Mouse (Mus musculus) kidney, embryonic 15.5 days (tissue): Measurements from ENCODE around the gene Tcf7. TPM values are rescaled to one million over a fixed set of nuclear protein-coding genes. Genes with fewer than 3 reads are reported as not detected.
A peak's percentile ranks its signal among the peaks of the same experiment; 100 is the strongest.

ENCODE experiments used
- ATAC-seq: fragments of 200-750 bp; cut with Nextera tagmentation; replicated peaks from 2 replicates; pipeline ENCODE4 v1.8.0; 2017; ENCODE audit warnings: moderate TSS enrichment; ENCODE audit not compliant: low FRiP score
- H3K27ac ChIP-seq: fragments of 300-500 bp; sonication (generic); 2 replicates; pipeline ENCODE4 v1.5.1; 2015; ENCODE audit warnings: mild to moderate bottlenecking, inconsistent platforms
- H3K27me3 ChIP-seq: fragments of 300-500 bp; sonication (generic); 2 replicates; pipeline ENCODE4 v1.6.1; 2015; ENCODE audit warnings: inconsistent platforms
- H3K36me3 ChIP-seq: fragments of 300-500 bp; sonication (generic); 2 replicates; pipeline ENCODE4 v1.6.1; 2015; ENCODE audit warnings: inconsistent platforms
- H3K4me1 ChIP-seq: fragments of 300-500 bp; sonication (generic); 2 replicates; pipeline ENCODE4 v1.6.1; 2015; ENCODE audit warnings: inconsistent platforms
- H3K4me2 ChIP-seq: fragments of 300-500 bp; sonication (generic); 2 replicates; pipeline ENCODE4 v1.6.1; 2015; ENCODE audit warnings: moderate library complexity, mild to moderate bottlenecking, inconsistent platforms
- H3K4me3 ChIP-seq: fragments of 300-500 bp; sonication (generic); replicated peaks from 2 replicates; pipeline ENCODE4 v1.5.1; 2015; ENCODE audit warnings: mild to moderate bottlenecking, inconsistent platforms
- H3K9ac ChIP-seq: fragments of 300-500 bp; sonication (generic); 2 replicates; pipeline ENCODE4 v1.6.1; 2015; ENCODE audit warnings: mild to moderate bottlenecking, inconsistent platforms
- H3K9me3 ChIP-seq: fragments of 300-500 bp; sonication (generic); replicated peaks from 2 replicates; pipeline ENCODE4 v1.6.1; 2016; ENCODE audit warnings: inconsistent platforms
- WGBS: fragments of 180-500 bp; shearing (Covaris S2); methylation state at CpG from one replicate; pipeline ENCODE4 v1.1.7; 2015; ENCODE audit warnings: mixed read lengths; 5-methylcytosine and 5-hydroxymethylcytosine counted together
- polyA plus RNA-seq: library from polyadenylated mRNA; unstranded; fragments of >200 nt; fragmentation: Nextera tagmentation; extraction: Ambion mirVana; gene quantifications from 2 replicates; pipeline ENCODE4 v1.2.1, GENCODE M21; 2015

The Tcf7 gene
- polyA plus RNA-seq, 1 experiment from 2014 or later: 15.5 TPM

GRCm38 (mm10) chr11:52305266-52305665 lies 22.5 kb upstream of the Tcf7 start:
- H3K9me3 ChIP-seq: no peaks in the 10 kb centered on the region
- WGBS: 65% methylated on average over 4 of the region's 4 CpGs

GRCm38 (mm10) chr11:52302668-52303067 lies 19.9 kb upstream of the Tcf7 start:
- no peaks in the 10 kb centered on the region for H3K9me3 ChIP-seq
- H3K27me3 ChIP-seq: no peaks in the 10 kb centered on the region
- no peak overlapping the region for H3K27ac ChIP-seq
- no peaks in the 10 kb centered on the region for H3K36me3 ChIP-seq
- 0 out of 2 replicates have a peak, but pooled peaks cover 3% of the 10 kb centered on the region for H3K4me1 ChIP-seq
- H3K4me2 ChIP-seq: no peak overlapping the region
- ATAC-seq: no peak
- 93% methylated on average over 3 of the region's 3 CpGs for WGBS
- no peak overlapping the region for H3K4me3 ChIP-seq
- H3K9ac ChIP-seq: no peak overlapping the region

More at GRCm38 (mm10) chr11:52305266-52305665, 22.5 kb upstream of the Tcf7 start:
- Histone ChIP-seq H3K9ac (no peak overlapping the region), H3K36me3 (no peaks in the 10 kb centered on the region), H3K4me2 (no peak overlapping the region), H3K27me3 (no peaks in the 10 kb centered on the region), H3K27ac (no peak overlapping the region), H3K4me1 (0 out of 2 replicates have a peak, but pooled peaks cover 3% of the 10 kb centered on the region), H3K4me3 (no peak overlapping the region)
- ATAC-seq: no peak

- Histone ChIP-seq H3K4me2 (no peak overlapping the region), H3K9ac (no peak overlapping the region), H3K27ac (no peak overlapping the region), H3K4me1 (no peaks in the 10 kb centered on the region), H3K9me3 (no peaks in the 10 kb centered on the region), H3K4me3 (no peak overlapping the region), H3K36me3 (no peaks in the 10 kb centered on the region), H3K27me3 (no peaks in the 10 kb centered on the region)
- 70% methylated on average over 7 of the region's 7 CpGs for WGBS
- no peak for ATAC-seq
These were observed 16.9 kb upstream of the Tcf7 start for GRCm38 (mm10) chr11:52299687-52300086.

- no peaks in the 10 kb centered on the region for H3K36me3 ChIP-seq
- 80% methylated on average over 9 of the region's 9 CpGs for WGBS
These were observed 16.1 kb upstream of the Tcf7 start for GRCm38 (mm10) chr11:52298955-52299354.

GRCm38 (mm10) chr11:52297352-52297751 lies 14.5 kb upstream of the Tcf7 start:
- H3K4me1 ChIP-seq: peaks cover 4% of the 10 kb centered on the region; the same call in 1 of the 2 replicates
- H3K27me3 ChIP-seq: no peaks in the 10 kb centered on the region
- no peak overlapping the region for H3K4me3 ChIP-seq
- H3K36me3 ChIP-seq: no peaks in the 10 kb centered on the region
- 7% methylated on average over 9 of the region's 9 CpGs for WGBS
- H3K27ac ChIP-seq: no peak overlapping the region
- no peak overlapping the region for H3K4me2 ChIP-seq
- H3K9ac ChIP-seq: no peak overlapping the region
- no peaks in the 10 kb centered on the region for H3K9me3 ChIP-seq
- peak; percentile 67 for ATAC-seq

More at GRCm38 (mm10) chr11:52298955-52299354, 16.1 kb upstream of the Tcf7 start:
- H3K4me3 ChIP-seq: no peak overlapping the region
- H3K4me1 ChIP-seq: no peaks in the 10 kb centered on the region
- H3K27ac ChIP-seq: no peak overlapping the region
- no peak overlapping the region for H3K4me2 ChIP-seq
- H3K27me3 ChIP-seq: no peaks in the 10 kb centered on the region
- H3K9me3 ChIP-seq: no peaks in the 10 kb centered on the region
- ATAC-seq: no peak
- H3K9ac ChIP-seq: no peak overlapping the region

- Histone ChIP-seq H3K4me1 (peaks cover 10% of the 10 kb centered on the region; the same call in 1 of the 2 replicates), H3K27ac (no peak overlapping the region), H3K36me3 (no peaks in the 10 kb centered on the region), H3K9ac (no peak overlapping the region), H3K4me3 (no peak overlapping the region), H3K9me3 (no peaks in the 10 kb centered on the region), H3K27me3 (no peaks in the 10 kb centered on the region), H3K4me2 (no peak overlapping the region)
- no peak for ATAC-seq
- 79% methylated on average over 9 of the region's 9 CpGs for WGBS
These were observed 11.3 kb upstream of the Tcf7 start for GRCm38 (mm10) chr11:52294103-52294502.

GRCm38 (mm10) chr11:52292894-52293293 lies 10.1 kb upstream of the Tcf7 start:
- ATAC-seq: no peak
- no peak overlapping the region for H3K9ac ChIP-seq
- WGBS: 77% methylated on average over 6 of the region's 6 CpGs

GRCm38 (mm10) chr11:52292346-52292745 lies 9.5 kb upstream of the Tcf7 start:
- H3K27ac ChIP-seq: no peak overlapping the region
- H3K4me3 ChIP-seq: no peak overlapping the region
- H3K4me1 ChIP-seq: peaks cover 10% of the 10 kb centered on the region; the same call in 1 of the 2 replicates
- H3K9me3 ChIP-seq: no peaks in the 10 kb centered on the region
- H3K36me3 ChIP-seq: no peaks in the 10 kb centered on the region
- peak; percentile 73 for ATAC-seq
- no peaks in the 10 kb centered on the region for H3K27me3 ChIP-seq
- no peak overlapping the region for H3K4me2 ChIP-seq
- no peak overlapping the region for H3K9ac ChIP-seq
- 52% methylated on average over 7 of the region's 7 CpGs for WGBS

More at GRCm38 (mm10) chr11:52292894-52293293, 10.1 kb upstream of the Tcf7 start:
- Histone ChIP-seq H3K36me3 (no peaks in the 10 kb centered on the region), H3K27ac (no peak overlapping the region), H3K4me1 (peaks cover 10% of the 10 kb centered on the region; the same call in 1 of the 2 replicates), H3K9me3 (no peaks in the 10 kb centered on the region), H3K4me3 (no peak overlapping the region), H3K27me3 (no peaks in the 10 kb centered on the region), H3K4me2 (no peak overlapping the region)

GRCm38 (mm10) chr11:52286958-52287305 lies 4.1 kb upstream of the Tcf7 start:
- Histone ChIP-seq H3K9ac (no peak overlapping the region), H3K4me1 (peaks cover 51% of the 10 kb centered on the region), H3K36me3 (no peaks in the 10 kb centered on the region), H3K27ac (no peak overlapping the region), H3K4me2 (no peak overlapping the region), H3K27me3 (peaks cover 22% of the 10 kb centered on the region; the same call in 1 of the 2 replicates), H3K4me3 (no peak overlapping the region), H3K9me3 (no peaks in the 10 kb centered on the region)
- no peak for ATAC-seq
- 19% methylated on average over 4 of the region's 4 CpGs for WGBS

GRCm38 (mm10) chr11:52286301-52286957 lies 3.6 kb upstream of the Tcf7 start:
- Histone ChIP-seq H3K27me3 (peaks cover 27% of the 10 kb centered on the region; the same call in 1 of the 2 replicates), H3K4me2 (no peak overlapping the region), H3K4me1 (peaks cover 55% of the 10 kb centered on the region), H3K4me3 (no peak overlapping the region), H3K9ac (no peak overlapping the region), H3K9me3 (no peaks in the 10 kb centered on the region), H3K36me3 (no peaks in the 10 kb centered on the region), H3K27ac (no peak overlapping the region)
- WGBS: 28% methylated on average over 16 of the region's 16 CpGs
- no peak for ATAC-seq

- no peak overlapping the region for H3K9ac ChIP-seq
- peak overlapping the region; percentile 87 for H3K4me2 ChIP-seq
- peak overlapping the region; percentile 63; the same call in 1 of the 2 replicates for H3K27ac ChIP-seq
- peaks cover 31% of the 10 kb centered on the region; the same call in 1 of the 2 replicates for H3K27me3 ChIP-seq
- WGBS: 5% methylated on average over 44 of the region's 44 CpGs
- H3K9me3 ChIP-seq: no peaks in the 10 kb centered on the region
- peak; percentile 3; the same call in 1 of the 2 replicates for ATAC-seq
- H3K36me3 ChIP-seq: 0 out of 2 replicates have a peak, but pooled peaks cover 9% of the 10 kb centered on the region
- peak overlapping the region; percentile 68 for H3K4me3 ChIP-seq
- H3K4me1 ChIP-seq: peaks cover 55% of the 10 kb centered on the region
These were observed 1.1 kb upstream of the Tcf7 start for GRCm38 (mm10) chr11:52283596-52284571.

GRCm38 (mm10) chr11:52282420-52282773 lies 417 bp downstream of the Tcf7 start:
- no peaks in the 10 kb centered on the region for H3K9me3 ChIP-seq
- under 1% methylated on average over 19 of the region's 19 CpGs for WGBS
- H3K27me3 ChIP-seq: peaks cover 31% of the 10 kb centered on the region; the same call in 1 of the 2 replicates
- peak overlapping the region; percentile 68 for H3K4me3 ChIP-seq
- 0 out of 2 replicates have a peak, but pooled peaks cover 13% of the 10 kb centered on the region for H3K36me3 ChIP-seq
- H3K4me1 ChIP-seq: peaks cover 55% of the 10 kb centered on the region
- peak overlapping the region; percentile 61 for H3K9ac ChIP-seq
- no peak overlapping the region for H3K27ac ChIP-seq
- H3K4me2 ChIP-seq: peak overlapping the region; percentile 87
- peak; percentile 4; the same call in 1 of the 2 replicates for ATAC-seq
